Comparison of ENCODE assay signal across 10 mouse cellular contexts in genomic region chr2:120097868-120098267, GRCm38 (mm10). TPM values are rescaled to one million over a fixed set of nuclear protein-coding genes. Genes with fewer than 3 reads are reported as not detected.
DNase-seq lines count a peak whose midpoint lies in the region; ATAC-seq and TF ChIP-seq lines count a peak whose summit lies in the region.
"Had no signal": no experiment of that assay in that cellular context is flagged by ENCODE, and none has a peak within 500 bp of the region (broad histone marks: within the 10 kb centered on the region; RNA-seq: fewer than 3 reads in every experiment).

No protein-coding gene starts in this region.

- TF ChIP-seq CTCF in gastrocnemius, adult 2 months (IDR thresholded peaks at IDR 0.05), result no peak
- TF ChIP-seq CTCF in lung, adult 2 months (IDR thresholded peaks at IDR 0.05; ENCODE audit: insufficient read depth, low read length), result no peak

- H3K36me3 ChIP-seq in heart, embryonic 11.5 days (ENCODE audit: control insufficient read depth, insufficient read depth, low read length), result 0 out of 2 replicates have a peak, but pooled peaks cover 5% of the 10 kb centered on the region
- peaks cover 8% of the 10 kb centered on the region; the same call in 1 of the 2 replicates for H3K36me3 ChIP-seq in midbrain, embryonic 10.5 days
- H3K36me3 ChIP-seq: hindbrain, embryonic 15.5 days had no signal

- no peaks in the 10 kb centered on the region for H3K9me3 ChIP-seq in heart, embryonic 11.5 days (replicated peaks; ENCODE audit: control insufficient read depth, low read length)
- no peaks in the 10 kb centered on the region for H3K9me3 ChIP-seq in midbrain, embryonic 10.5 days (replicated peaks)
- H3K9me3 ChIP-seq: hindbrain, embryonic 15.5 days had no signal

- peaks cover 50% of the 10 kb centered on the region for H3K4me1 ChIP-seq in lung, adult 2 months (ENCODE audit: control insufficient read depth, insufficient read depth, low read length)
- H3K4me1 ChIP-seq in heart, embryonic 11.5 days (ENCODE audit: control insufficient read depth, insufficient read depth, low read length), result peaks cover 44% of the 10 kb centered on the region
- no peaks in the 10 kb centered on the region for H3K4me1 ChIP-seq in midbrain, embryonic 10.5 days
- H3K4me1 ChIP-seq: hindbrain, embryonic 15.5 days had no signal

- WGBS in lung, adult 2 months, result 29% methylated on average over 8 of the region's 8 CpGs
- WGBS in heart, embryonic 11.5 days (ENCODE audit: insufficient replicate concordance), result 48% methylated on average over 8 of the region's 8 CpGs
- WGBS in midbrain, embryonic 10.5 days, result 90% methylated on average over 8 of the region's 8 CpGs

- no peak overlapping the region for H3K4me3 ChIP-seq in gastrocnemius, adult 2 months
- no peak overlapping the region for H3K4me3 ChIP-seq in lung, adult 2 months (replicated peaks; ENCODE audit: extremely low read depth, low read depth, low read length)
- no peak overlapping the region for H3K4me3 ChIP-seq in heart, embryonic 11.5 days (ENCODE audit: low read depth, low read length)
- no peak overlapping the region for H3K4me3 ChIP-seq in midbrain, embryonic 10.5 days
- H3K4me3 ChIP-seq: hindbrain, embryonic 15.5 days had no signal

- TF ChIP-seq POLR2A in lung, adult 2 months (IDR thresholded peaks at IDR 0.05; ENCODE audit: borderline replicate concordance, extremely low read depth, low read depth, low read length), result no peak

- intact Hi-C loops in gastrocnemius, adult 2 months (cut with DNase I), result no loop called here

- H3K27ac ChIP-seq in gastrocnemius, adult 2 months, result peak overlapping the region; percentile 91
- H3K27ac ChIP-seq in heart, embryonic 11.5 days (ENCODE audit: low read depth, low read length), result peak overlapping the region; percentile 90
- H3K27ac ChIP-seq in midbrain, embryonic 10.5 days (replicated peaks), result no peak overlapping the region
- H3K27ac ChIP-seq: hindbrain, embryonic 15.5 days had no signal

- no peak overlapping the region for H3K4me2 ChIP-seq in heart, embryonic 11.5 days
- H3K4me2 ChIP-seq: hindbrain, embryonic 15.5 days had no signal

- H3K27me3 ChIP-seq in heart, embryonic 11.5 days (ENCODE audit: control insufficient read depth, insufficient read depth, low read length), result no peaks in the 10 kb centered on the region
- no peaks in the 10 kb centered on the region for H3K27me3 ChIP-seq in midbrain, embryonic 10.5 days (ENCODE audit: low read depth, poor library complexity, severe bottlenecking)
- H3K27me3 ChIP-seq: hindbrain, embryonic 15.5 days had no signal

- no peak for ATAC-seq in heart, embryonic 11.5 days (replicated peaks; ENCODE audit: insufficient number of reproducible peaks, low FRiP score, low TSS enrichment)
- peak; percentile 47; the same call in 1 of the 2 replicates for ATAC-seq in neutrophil, adult 5-6 weeks (ENCODE audit: extremely low read depth, insufficient number of reproducible peaks, low FRiP score, poor library complexity, severe bottlenecking)
- ATAC-seq: liver, postnatal 0 days had no signal

- DNase-seq in gastrocnemius, adult 2 months, result peak; percentile 53
- DNase-seq in gastrocnemius, postnatal 10 days, result no peak
- DNase-seq in lung, adult 18-20 months, result peak; percentile 32 to 52
- DNase-seq in lung, adult 2 months, result no peak
- DNase-seq in midbrain, embryonic 10.5 days (ENCODE audit: low spot score), result no peak
- no peak for DNase-seq in layer of hippocampus, adult 11-12 months (ENCODE audit: low spot score)
- DNase-seq: liver, postnatal 0 days had no signal

- H3K9ac ChIP-seq in heart, embryonic 11.5 days (ENCODE audit: low read depth, low read length), result no peak overlapping the region
- H3K9ac ChIP-seq: hindbrain, embryonic 15.5 days; liver, postnatal 0 days had no signal

RNA-seq across cellular contexts. Expression of gene Ehd4, which starts 56.5 kb away (rescaled TPM):
- 10 to 100 TPM; 19.5 to 31.7 TPM for total RNA-seq in gastrocnemius, adult 2 months (2021)
- 100 to 1,000 TPM; 130 to 134 TPM for total RNA-seq in gastrocnemius, postnatal 10 days (2021)
- polyA plus RNA-seq in lung, adult 2 months (2012; rRNA removed), result 236 and 247 TPM in 2 replicates
- polyA plus RNA-seq in heart, embryonic 11.5 days (2014; fragmentation: Nextera tagmentation; extraction: Ambion mirVana), result 97.3 and 113 TPM in 2 replicates
- total RNA-seq in neutrophil, adult 5-6 weeks (2017), result 42.6 and 46.1 TPM in 2 replicates
- polyA plus RNA-seq in midbrain, embryonic 10.5 days (2016; fragmentation: Nextera tagmentation; extraction: Ambion mirVana), result 26.6 and 35.9 TPM in 2 replicates

Comparison
In these comparisons a context has a peak if more than half of its experiments do, and no peak if none do; other contexts are left out.
1. DNase-seq: peak in gastrocnemius, adult 2 months (single experiment) and lung, adult 18-20 months (2 of 2); none in gastrocnemius, postnatal 10 days (single experiment), lung, adult 2 months (single experiment), midbrain, embryonic 10.5 days (single experiment) and layer of hippocampus, adult 11-12 months (single experiment).